Mouse (Mus musculus) testis, adult 2 months (tissue): ENCODE measurements around the gene Tec. TPM values are rescaled to one million over a fixed set of nuclear protein-coding genes. Genes with fewer than 3 reads are reported as not detected.
A peak's percentile ranks its signal among the peaks of the same experiment; 100 is the strongest.

Experiments used
- H3K27ac ChIP-seq: fragments of 200-500 bp; 2 replicates; pipeline ENCODE4 v1.5.1; 2012; ENCODE audit warnings: low read depth, low read length; ENCODE audit not compliant: control insufficient read depth, insufficient read depth
- H3K27me3 ChIP-seq: fragments of 200-500 bp; 2 replicates; pipeline ENCODE4 v1.6.1; 2012; ENCODE audit warnings: mild to moderate bottlenecking, low read length, moderate library complexity; ENCODE audit not compliant: control insufficient read depth, insufficient read depth
- H3K36me3 ChIP-seq: fragments of 200-500 bp; 2 replicates; pipeline ENCODE4 v1.6.1; 2012; ENCODE audit warnings: mild to moderate bottlenecking, low read length; ENCODE audit not compliant: control insufficient read depth, insufficient read depth
- H3K4me1 ChIP-seq: fragments of 200-500 bp; 2 replicates; pipeline ENCODE4 v1.6.1; 2012; ENCODE audit warnings: low read length; ENCODE audit not compliant: control insufficient read depth, insufficient read depth
- H3K4me3 ChIP-seq: fragments of 200-500 bp; 2 replicates; pipeline ENCODE4 v1.5.1; 2012; ENCODE audit warnings: low read depth, mild to moderate bottlenecking, low read length, moderate library complexity, mixed read lengths; ENCODE audit not compliant: control insufficient read depth
- CTCF ChIP-seq: fragments of 200-500 bp; IDR thresholded peaks from 2 replicates; pipeline ENCODE4 v1.5.1; 2012; ENCODE audit warnings: low read depth, mild to moderate bottlenecking, inconsistent platforms, low read length, moderate library complexity; ENCODE audit not compliant: control insufficient read depth, insufficient read depth, insufficient replicate concordance
- POLR2A ChIP-seq: fragments of 200-500 bp; IDR thresholded peaks from 2 replicates; pipeline ENCODE4 v1.6.1; 2012; ENCODE audit warnings: low read depth, mild to moderate bottlenecking, inconsistent platforms, low read length, moderate library complexity; ENCODE audit not compliant: control insufficient read depth
- polyA plus RNA-seq: library from polyadenylated mRNA; depleted of rRNA; stranded (reverse); fragments of >200 nt; gene quantifications from 2 replicates; pipeline ENCODE4 v1.2.3, GENCODE M21; 2012

Gene Tec
- polyA plus RNA-seq, 1 experiment, result 0.77 TPM

DNA sequence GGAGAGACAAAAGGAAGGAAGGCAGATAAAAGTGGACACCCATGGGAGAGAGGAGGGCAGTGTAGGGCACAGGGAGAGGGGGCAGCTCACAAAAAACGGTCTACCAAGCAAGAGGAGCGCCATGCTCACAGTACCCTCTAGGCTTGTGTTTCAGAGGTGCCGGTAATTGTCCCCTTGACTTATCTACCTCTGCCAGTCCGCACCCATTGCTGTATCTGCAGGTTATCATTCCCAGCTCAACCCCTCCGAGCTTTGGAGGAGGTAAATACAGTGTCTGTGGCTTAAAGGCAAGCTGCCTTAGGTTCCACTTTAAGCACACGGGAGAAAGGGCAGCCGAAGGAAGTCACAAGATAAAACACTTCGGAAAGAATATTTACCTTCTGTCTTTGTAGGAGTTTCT is 31.0 kb upstream of the Tec start:
- TF ChIP-seq CTCF, result no peak
- H3K27me3 ChIP-seq, result no peaks in the 10 kb centered on the region
- H3K27ac ChIP-seq, result no peak overlapping the region
- no peaks in the 10 kb centered on the region for H3K36me3 ChIP-seq
- H3K4me3 ChIP-seq, result no peak overlapping the region
- H3K4me1 ChIP-seq, result no peaks in the 10 kb centered on the region

- Histone ChIP-seq H3K27me3 (no peaks in the 10 kb centered on the region), H3K27ac (no peak overlapping the region), H3K36me3 (no peaks in the 10 kb centered on the region), H3K4me1 (no peaks in the 10 kb centered on the region), H3K4me3 (no peak overlapping the region)
- TF ChIP-seq CTCF, result no peak
- TF ChIP-seq POLR2A, result no peak
Measured at GRCm38 (mm10) chr5:72897998-72898397, 29.7 kb upstream of the Tec start.

DNA sequence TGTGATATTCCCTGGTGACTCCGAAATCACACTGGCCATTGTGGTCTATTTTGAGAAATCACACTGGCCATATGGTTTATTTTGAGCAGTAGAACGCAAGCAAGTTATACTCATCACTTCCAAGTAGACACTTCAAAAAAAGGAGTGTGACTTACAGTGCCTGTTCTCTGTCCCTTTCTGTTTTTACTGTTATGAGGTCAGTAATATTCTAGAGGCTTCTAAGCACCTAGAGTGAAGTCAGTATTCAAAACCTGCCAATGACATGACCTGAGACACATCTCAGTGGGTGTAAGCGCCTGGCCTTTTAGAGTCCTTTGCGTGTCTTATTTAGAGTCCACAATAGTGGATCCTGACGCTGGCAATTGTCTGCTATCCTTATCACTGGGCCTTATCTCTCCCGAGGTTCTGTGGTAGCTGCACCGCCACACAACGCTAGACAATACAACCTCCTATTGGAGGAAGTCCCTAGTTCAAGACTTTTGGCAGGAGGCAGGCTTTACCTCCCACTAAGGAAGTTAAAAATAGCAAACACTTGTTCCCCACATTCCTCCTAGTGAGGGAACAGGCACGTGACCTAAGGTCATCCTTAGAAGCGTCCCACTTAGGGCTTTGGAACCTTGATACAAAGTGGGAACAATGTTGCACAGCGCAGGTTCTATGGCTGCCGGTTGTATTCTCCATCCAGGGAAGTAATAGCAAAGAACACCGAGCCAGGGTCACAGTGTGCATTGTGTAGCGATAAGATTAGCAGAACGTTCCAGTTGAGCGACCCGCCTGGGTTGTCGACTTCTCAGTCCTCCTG is 28.4 kb upstream of the Tec start:
- TF ChIP-seq CTCF (no peak), POLR2A (no peak)
- Histone ChIP-seq H3K4me1 (no peaks in the 10 kb centered on the region), H3K27ac (no peak overlapping the region), H3K36me3 (no peaks in the 10 kb centered on the region), H3K27me3 (no peaks in the 10 kb centered on the region), H3K4me3 (no peak overlapping the region)

GRCm38 (mm10) chr5:72895261-72895660 is 27.0 kb upstream of the Tec start:
- H3K36me3 ChIP-seq, result no peaks in the 10 kb centered on the region
- no peaks in the 10 kb centered on the region for H3K4me1 ChIP-seq
- TF ChIP-seq CTCF (no peak), POLR2A (no peak)
- H3K4me3 ChIP-seq, result no peak overlapping the region
- H3K27me3 ChIP-seq, result no peaks in the 10 kb centered on the region
- H3K27ac ChIP-seq, result no peak overlapping the region

GRCm38 (mm10) chr5:72893987-72894386 is 25.7 kb upstream of the Tec start:
- H3K4me3 ChIP-seq, result no peak overlapping the region

DNA sequence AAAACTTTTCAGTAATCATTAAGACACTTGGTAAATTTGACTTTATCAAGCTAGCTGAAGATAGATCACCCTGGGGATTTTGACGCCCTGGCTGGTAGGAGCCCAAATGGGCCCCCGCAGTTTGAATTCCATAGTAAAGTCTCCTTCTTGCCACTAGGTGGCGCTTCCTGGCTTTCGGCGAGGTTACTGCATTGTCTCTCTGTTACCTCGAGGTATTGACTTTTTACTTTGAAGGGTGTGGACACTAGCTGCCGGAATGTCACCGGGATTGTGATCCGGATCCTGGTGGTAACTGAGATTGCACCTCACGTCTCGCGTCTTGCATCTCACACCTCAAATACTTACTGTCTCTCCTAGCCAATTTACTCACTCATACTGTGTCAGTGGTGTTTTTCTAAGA is 23.3 kb upstream of the Tec start:
- Histone ChIP-seq H3K4me3 (no peak overlapping the region), H3K27ac (no peak overlapping the region), H3K36me3 (no peaks in the 10 kb centered on the region), H3K27me3 (no peaks in the 10 kb centered on the region), H3K4me1 (no peaks in the 10 kb centered on the region)
- TF ChIP-seq POLR2A (no peak), CTCF (peak; percentile 68; the same call in 1 of the 2 replicates)

More at GRCm38 (mm10) chr5:72893987-72894386, 25.7 kb upstream of the Tec start:
- TF ChIP-seq POLR2A (no peak), CTCF (peak; percentile 87; the same call in 1 of the 2 replicates)
- no peaks in the 10 kb centered on the region for H3K36me3 ChIP-seq
- no peaks in the 10 kb centered on the region for H3K4me1 ChIP-seq
- no peak overlapping the region for H3K27ac ChIP-seq
- H3K27me3 ChIP-seq, result no peaks in the 10 kb centered on the region

GRCm38 (mm10) chr5:72888260-72888659 is 20.0 kb upstream of the Tec start:
- no peaks in the 10 kb centered on the region for H3K27me3 ChIP-seq
- H3K4me3 ChIP-seq, result no peak overlapping the region
- no peaks in the 10 kb centered on the region for H3K4me1 ChIP-seq
- H3K36me3 ChIP-seq, result no peaks in the 10 kb centered on the region
- no peak for TF ChIP-seq CTCF
- no peak for TF ChIP-seq POLR2A
- no peak overlapping the region for H3K27ac ChIP-seq
